Mouse (Mus musculus) heart, postnatal 0 days (tissue): ENCODE results near the gene Tert.

ENCODE experiments used
- CTCF ChIP-seq: IDR thresholded peaks from 2 replicates; pipeline ENCODE4 v1.5.1; 2016; ENCODE audit warnings: antibody characterized with exemption, control low read depth, low read depth
- EP300 ChIP-seq: IDR thresholded peaks from 2 replicates; pipeline ENCODE4 v1.6.1; 2016; ENCODE audit warnings: antibody characterized with exemption, low read depth

DNA sequence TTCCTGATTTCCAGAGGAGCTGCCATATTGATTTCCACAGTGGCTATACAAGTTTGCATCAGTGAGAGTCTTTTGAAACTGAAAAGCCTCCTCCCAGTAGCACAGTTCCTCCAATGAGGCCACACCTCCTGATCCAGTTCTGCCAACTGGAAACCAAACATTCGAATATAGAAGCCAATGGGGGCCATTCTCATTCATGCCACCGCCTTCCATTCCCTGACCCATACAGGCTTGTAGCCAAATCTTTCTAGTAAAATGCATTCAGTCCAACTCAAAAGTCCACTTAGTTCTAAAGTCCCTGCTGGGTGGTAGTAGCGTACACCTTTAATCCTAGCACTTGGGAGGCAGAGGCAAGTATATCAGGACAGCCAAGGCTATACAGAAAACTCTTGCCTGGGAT lies 26.6 kb downstream of the Tert start:
- no peak for TF ChIP-seq CTCF
- no peak for TF ChIP-seq EP300
